13 mouse cellular contexts compared by ENCODE assay signal in the genomic region with DNA sequence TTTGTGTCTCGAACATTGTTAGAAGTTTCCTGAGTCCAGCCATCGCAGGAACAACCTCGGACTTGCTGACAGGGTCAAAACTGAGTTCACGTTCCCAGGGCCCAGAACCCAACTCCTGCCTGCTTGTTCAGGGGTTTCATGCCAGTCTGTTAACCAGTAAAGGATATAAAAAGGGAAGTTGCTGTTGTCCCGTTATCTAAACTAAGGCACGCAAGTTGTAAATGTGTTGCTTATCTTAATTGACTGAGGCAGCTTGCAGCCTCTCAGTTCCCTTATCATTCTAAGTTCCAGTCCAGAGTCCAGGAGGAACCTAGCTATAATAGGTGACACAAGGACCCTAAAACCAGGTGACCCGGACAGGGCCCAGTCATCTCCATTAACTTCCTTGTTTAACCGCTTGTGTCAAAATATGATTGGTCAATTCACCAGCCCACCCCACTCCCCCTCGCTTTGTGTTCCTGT. TPM values are rescaled to one million over a fixed set of nuclear protein-coding genes. Genes with fewer than 3 reads are reported as not detected.
DNase-seq lines count a peak whose midpoint lies in the region.
"Had no signal": no experiment of that assay in that cellular context is flagged by ENCODE, and none has a peak within 500 bp of the region (broad histone marks: within the 10 kb centered on the region; RNA-seq: fewer than 3 reads in every experiment).

No protein-coding gene starts in this region.

- H3K27me3 ChIP-seq in splenic B cell, adult 2 months (ENCODE audit: control insufficient read depth, insufficient read depth, low read length, poor library complexity, severe bottlenecking): no peaks in the 10 kb centered on the region
- H3K27me3 ChIP-seq: limb, embryonic 12.5 days; midbrain, embryonic 15.5 days had no signal

- no peaks in the 10 kb centered on the region for H3K36me3 ChIP-seq in splenic B cell, adult 2 months (ENCODE audit: control insufficient read depth, insufficient read depth, low read length, poor library complexity, severe bottlenecking)
- H3K36me3 ChIP-seq: limb, embryonic 12.5 days; midbrain, embryonic 15.5 days had no signal

- DNase-seq in kidney, postnatal 14 days: peak; percentile 39
- no peak for DNase-seq in kidney, adult 11 months
- DNase-seq in c-Kit-positive CD71-positive TER-119-positive erythroid progenitor cells, embryonic 14.5 days (ENCODE audit: low spot score): peak; percentile 81
- peak; percentile 46 for DNase-seq in large intestine, adult 2 months (ENCODE audit: low read depth, low spot score)
- DNase-seq in splenic B cell, adult 2 months (ENCODE audit: low read depth, low spot score): peak; percentile 36
- no peak for DNase-seq in right cerebral cortex, adult 2 months (ENCODE audit: low spot score in 2 of 2)
- no peak for DNase-seq in cerebellum, adult 18-20 months
- no peak for DNase-seq in T-cell, adult 2 months (ENCODE audit: low spot score)
- DNase-seq: adrenal gland, postnatal 36 days; kidney, postnatal 25 days; thymus, adult 18-20 months had no signal

- 18% methylated on average over 9 of the region's 9 CpGs for WGBS in large intestine, adult 2 months

RNA-seq across cellular contexts. Expression of gene Agpat3, which starts 14.6 kb away (rescaled TPM):
- polyA plus RNA-seq in large intestine, adult 2 months (2012; rRNA removed): 51.9 and 113 TPM in 2 replicates

RNA-seq across cellular contexts. Expression of gene Rrp1, which starts 46.0 kb away (rescaled TPM):
- 47.5 and 60.2 TPM in 2 replicates for polyA plus RNA-seq in large intestine, adult 2 months (2012; rRNA removed)

RNA-seq across cellular contexts. Expression of gene Cstb, which starts 58.6 kb away (rescaled TPM):
- 49.7 and 57.2 TPM in 2 replicates for polyA plus RNA-seq in large intestine, adult 2 months (2012; rRNA removed)

Comparison
In these comparisons a context has a peak if more than half of its experiments do, and no peak if none do; other contexts are left out.
1. DNase-seq: peak in kidney, postnatal 14 days (single experiment), c-Kit-positive CD71-positive TER-119-positive erythroid progenitor cells, embryonic 14.5 days (single experiment), large intestine, adult 2 months (single experiment) and splenic B cell, adult 2 months (single experiment); none in kidney, adult 11 months (single experiment), right cerebral cortex, adult 2 months (0 of 2), cerebellum, adult 18-20 months (0 of 2) and T-cell, adult 2 months (single experiment).